20 mouse cellular contexts compared by ENCODE assay signal in the genomic region with DNA sequence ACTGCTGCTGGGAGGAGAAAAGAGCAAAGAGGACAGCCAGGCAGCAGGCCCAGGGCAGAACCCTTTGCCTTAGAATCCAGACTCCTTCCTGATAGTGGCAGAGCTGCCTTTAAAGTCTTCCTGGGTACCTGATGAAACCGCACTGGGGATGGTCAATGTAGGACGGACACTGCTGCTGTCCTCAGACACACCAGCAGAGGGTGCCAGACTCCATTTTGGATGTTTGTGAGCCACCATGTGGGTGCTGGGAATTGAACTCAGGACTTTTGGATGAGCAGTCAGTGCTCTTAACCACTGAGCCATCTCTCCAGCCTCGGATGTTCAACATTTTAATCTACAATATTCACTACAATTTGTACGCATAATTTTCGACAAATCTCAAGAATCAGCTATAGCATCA. TPM values are rescaled to one million over a fixed set of nuclear protein-coding genes. Genes with fewer than 3 reads are reported as not detected.
DNase-seq lines count a peak whose midpoint lies in the region; TF ChIP-seq lines count a peak whose summit lies in the region.
"Had no signal": no experiment of that assay in that cellular context is flagged by ENCODE, and none has a peak within 500 bp of the region (broad histone marks: within the 10 kb centered on the region; RNA-seq: fewer than 3 reads in every experiment).

No protein-coding gene starts in this region.

- no peaks in the 10 kb centered on the region for H3K4me1 ChIP-seq in kidney, adult 2 months (ENCODE audit: control insufficient read depth, insufficient read depth, low read length)
- no peaks in the 10 kb centered on the region for H3K4me1 ChIP-seq in lung, adult 2 months (ENCODE audit: control insufficient read depth, insufficient read depth, low read length)
- H3K4me1 ChIP-seq in bone marrow macrophage, adult 2 months (ENCODE audit: control insufficient read depth, insufficient read depth, low read length), result peaks cover 8% of the 10 kb centered on the region
- no peaks in the 10 kb centered on the region for H3K4me1 ChIP-seq in small intestine, adult 2 months (ENCODE audit: control insufficient read depth, insufficient read depth, insufficient read length, low read length)
- H3K4me1 ChIP-seq: embryonic facial prominence, embryonic 10.5 days; forebrain, embryonic 13.5 days; limb, embryonic 13.5 days; midbrain, embryonic 13.5 days had no signal

- 98% methylated on average over 5 of the region's 5 CpGs for WGBS in kidney, adult 2 months
- WGBS in lung, adult 2 months, result 97% methylated on average over 5 of the region's 5 CpGs
- 94% methylated on average over 5 of the region's 5 CpGs for WGBS in small intestine, adult 2 months

- 0 out of 2 replicates have a peak, but pooled peaks have one; percentile 11 for TF ChIP-seq CTCF in kidney, adult 2 months (conservative IDR thresholded peaks at IDR 0.05; ENCODE audit: insufficient read depth, insufficient read length, low read depth, low read length)
- TF ChIP-seq CTCF in lung, adult 2 months (IDR thresholded peaks at IDR 0.05; ENCODE audit: insufficient read depth, low read length), result 0 out of 2 replicates have a peak, but pooled peaks have one; percentile 8
- TF ChIP-seq CTCF in bone marrow macrophage, adult 2 months (IDR thresholded peaks at IDR 0.05; ENCODE audit: low read depth, low read length), result peak; percentile 31; the same call in 1 of the 2 replicates
- peak; percentile 36; the same call in 1 of the 2 replicates for TF ChIP-seq CTCF in small intestine, adult 2 months (IDR thresholded peaks at IDR 0.05; ENCODE audit: extremely low read depth, insufficient read length, insufficient replicate concordance, low read depth, low read length)

- H3K27me3 ChIP-seq in kidney, adult 2 months (replicated peaks; ENCODE audit: control insufficient read depth, insufficient read depth, low read length), result no peaks in the 10 kb centered on the region
- H3K27me3 ChIP-seq in small intestine, adult 2 months (ENCODE audit: control insufficient read depth, insufficient read depth, low read length), result no peaks in the 10 kb centered on the region
- H3K27me3 ChIP-seq: forebrain, embryonic 13.5 days; limb, embryonic 13.5 days; lung, embryonic 15.5 days; midbrain, embryonic 13.5 days had no signal

- DNase-seq in kidney, adult 2 months, result no peak
- DNase-seq in kidney, adult 9 months, result no peak
- DNase-seq in lung, adult 2 months, result no peak
- DNase-seq in lung, postnatal 10 days, result no peak
- DNase-seq in urinary bladder, postnatal 4 days (ENCODE audit: low spot score in 2 of 2), result no peak
- DNase-seq: adrenal gland, postnatal 25 days; cerebellum, adult 18-20 months; cerebellum, postnatal 36 days; gastrocnemius, postnatal 14 days; kidney, adult 8-10 months; kidney, postnatal 4 days; right cerebral cortex, postnatal 14 days had no signal

- no peak for TF ChIP-seq POLR2A in kidney, adult 2 months (IDR thresholded peaks at IDR 0.05; ENCODE audit: low read depth, low read length)
- TF ChIP-seq POLR2A in lung, adult 2 months (IDR thresholded peaks at IDR 0.05; ENCODE audit: borderline replicate concordance, extremely low read depth, low read depth, low read length), result no peak
- TF ChIP-seq POLR2A in bone marrow macrophage, adult 2 months (IDR thresholded peaks at IDR 0.05; ENCODE audit: borderline replicate concordance, low read depth, low read length), result no peak
- no peak for TF ChIP-seq POLR2A in small intestine, adult 2 months (IDR thresholded peaks at IDR 0.05; ENCODE audit: low read depth, low read length)

- H3K4me3 ChIP-seq in kidney, adult 2 months (ENCODE audit: insufficient read depth, low read depth, low read length), result no peak overlapping the region
- no peak overlapping the region for H3K4me3 ChIP-seq in lung, adult 2 months (replicated peaks; ENCODE audit: extremely low read depth, low read depth, low read length)
- H3K4me3 ChIP-seq in bone marrow macrophage, adult 2 months (ENCODE audit: insufficient read depth, low read length), result no peak overlapping the region
- no peak overlapping the region for H3K4me3 ChIP-seq in small intestine, adult 2 months (ENCODE audit: low read depth, low read length)
- H3K4me3 ChIP-seq: embryonic facial prominence, embryonic 10.5 days; forebrain, embryonic 13.5 days; limb, embryonic 13.5 days; lung, embryonic 15.5 days; midbrain, embryonic 13.5 days; myocyte had no signal

- peaks cover 3% of the 10 kb centered on the region for H3K36me3 ChIP-seq in kidney, adult 2 months (ENCODE audit: control insufficient read depth, insufficient read depth, low read length)
- H3K36me3 ChIP-seq in small intestine, adult 2 months (ENCODE audit: control insufficient read depth, insufficient read depth, low read length), result peaks cover 56% of the 10 kb centered on the region

- no peak overlapping the region for H3K27ac ChIP-seq in kidney, adult 2 months (ENCODE audit: insufficient read depth, low read depth, low read length)
- H3K27ac ChIP-seq in bone marrow macrophage, adult 2 months (ENCODE audit: insufficient read depth, low read depth, low read length), result no peak overlapping the region
- no peak overlapping the region for H3K27ac ChIP-seq in small intestine, adult 2 months (ENCODE audit: insufficient read depth, low read depth, low read length)
- H3K27ac ChIP-seq: embryonic facial prominence, embryonic 10.5 days; forebrain, embryonic 13.5 days; limb, embryonic 13.5 days; lung, embryonic 15.5 days; midbrain, embryonic 13.5 days had no signal

RNA-seq across cellular contexts. Expression of a gene that starts 23.0 kb away (rescaled TPM):
- 31.1 and 35.8 TPM in 2 replicates for polyA plus RNA-seq in kidney, adult 2 months (2012; rRNA removed)
- 32.0 and 43.8 TPM in 2 replicates for polyA plus RNA-seq in lung, adult 2 months (2012; rRNA removed)
- 24.0 and 26.4 TPM in 2 replicates for polyA plus RNA-seq in bone marrow macrophage, adult 2 months (2012; ENCODE audit: insufficient read depth, insufficient read length, missing spikeins)
- polyA plus RNA-seq in small intestine, adult 2 months (2012; rRNA removed), result 9.4 and 19.4 TPM in 2 replicates
